Mouse (Mus musculus) cortical plate, adult 2 months (tissue): ENCODE results near the gene Fhit.

ENCODE experiments used
- CTCF ChIP-seq: fragments of 200-500 bp; IDR thresholded peaks from 2 replicates; pipeline ENCODE4 v1.5.1; 2011; ENCODE audit warnings: mild to moderate bottlenecking, control low read depth, low read length; ENCODE audit not compliant: insufficient read depth; ENCODE audit errors: extremely low read depth
- POLR2A ChIP-seq: fragments of 200-500 bp; IDR thresholded peaks from 2 replicates; pipeline ENCODE4 v1.6.1; 2011; ENCODE audit warnings: mild to moderate bottlenecking, low read length, control low read depth; ENCODE audit not compliant: insufficient read depth; ENCODE audit errors: extremely low read depth

GRCm38 (mm10) chr14:9509678-9510077 lies 1652.2 kb downstream of the Fhit start:
- TF ChIP-seq POLR2A (no peak), CTCF (no peak)
